Mouse (Mus musculus) limb, embryonic 13.5 days (tissue): ENCODE measurements around the gene Surf2. TPM values are rescaled to one million over a fixed set of nuclear protein-coding genes. Genes with fewer than 3 reads are reported as not detected.

Experiments
- polyA plus RNA-seq: library from polyadenylated mRNA; unstranded; fragments of >200 nt; fragmentation: Nextera tagmentation; extraction: Ambion mirVana; gene quantifications from 2 replicates; pipeline ENCODE4 v1.2.1, GENCODE M21; 2015

Gene Surf2
- polyA plus RNA-seq, 1 experiment from 2014 or later: 42.0 TPM

Other genes with a start within 250 kb of the Surf2 start
- gene Lcn4, start 245.1 kb upstream of the Surf2 start, polyA plus RNA-seq: not detected in 2 replicates
- gene Abo, start 51.4 kb upstream of the Surf2 start, polyA plus RNA-seq: not detected in 2 replicates
- gene Surf6, start 13.5 kb upstream of the Surf2 start, polyA plus RNA-seq: 30.7 and 31.5 TPM in 2 replicates
- gene Med22, start 5.7 kb upstream of the Surf2 start, polyA plus RNA-seq: 58.7 and 59.1 TPM in 2 replicates
- 647 and 667 TPM in 2 replicates for gene Rpl7a, start 5.6 kb upstream of the Surf2 start, polyA plus RNA-seq
- 58.1 and 58.7 TPM in 2 replicates for gene Surf1, start 163 bp downstream of the Surf2 start, polyA plus RNA-seq
- gene Surf4, start 17.6 kb downstream of the Surf2 start, polyA plus RNA-seq: 254 and 280 TPM in 2 replicates
- not detected in 2 replicates for gene Stkld1, start 17.7 kb downstream of the Surf2 start, polyA plus RNA-seq
- gene Rexo4, start 48.0 kb downstream of the Surf2 start, polyA plus RNA-seq: 48.6 and 52.9 TPM in 2 replicates
- not detected in 2 replicates for gene Adamts13, start 57.0 kb downstream of the Surf2 start, polyA plus RNA-seq
- gene Cacfd1, start 93.6 kb downstream of the Surf2 start, polyA plus RNA-seq: 96.3 and 102 TPM in 2 replicates
- 0.75 and 0.77 TPM in 2 replicates for gene Slc2a6, start 111.6 kb downstream of the Surf2 start, polyA plus RNA-seq
- 43.3 and 49.0 TPM in 2 replicates for gene Mymk, start 155.8 kb downstream of the Surf2 start, polyA plus RNA-seq
- 13.3 and 13.8 TPM in 2 replicates for gene Adamtsl2, start 163.0 kb downstream of the Surf2 start, polyA plus RNA-seq
- gene Fam163b, start 226.1 kb downstream of the Surf2 start, polyA plus RNA-seq: 0.46 and 0.52 TPM in 2 replicates
- gene Dbh, start 248.9 kb downstream of the Surf2 start, polyA plus RNA-seq: 1.2 and 1.3 TPM in 2 replicates